Mouse (Mus musculus) forebrain, embryonic 16.5 days (tissue): ENCODE data around the gene Klhl30. TPM values are rescaled to one million over a fixed set of nuclear protein-coding genes. Genes with fewer than 3 reads are reported as not detected.

ENCODE experiments used
- ATAC-seq: fragments of 200-750 bp; cut with Nextera tagmentation; 2 replicates; pipeline ENCODE4 v1.8.0; 2017; ENCODE audit warnings: mild to moderate bottlenecking, moderate library complexity
- H3K27ac ChIP-seq: fragments of 300-500 bp; sonication (generic); 2 replicates; pipeline ENCODE4 v1.5.1; 2014; ENCODE audit warnings: low read length, control low read depth
- H3K27me3 ChIP-seq: fragments of 300-500 bp; sonication (generic); replicated peaks from 2 replicates; pipeline ENCODE4 v1.6.1; 2014; ENCODE audit warnings: low read length; ENCODE audit not compliant: control insufficient read depth, insufficient read depth
- H3K36me3 ChIP-seq: fragments of 300-500 bp; sonication (generic); 2 replicates; pipeline ENCODE4 v1.6.1; 2014; ENCODE audit not compliant: control insufficient read depth, insufficient read depth
- H3K4me1 ChIP-seq: fragments of 300-500 bp; sonication (generic); replicated peaks from 2 replicates; pipeline ENCODE4 v1.6.1; 2014; ENCODE audit warnings: low read length; ENCODE audit not compliant: control insufficient read depth, insufficient read depth
- H3K4me2 ChIP-seq: fragments of 300-500 bp; sonication (generic); 2 replicates; pipeline ENCODE4 v1.6.1; 2014; ENCODE audit warnings: mild to moderate bottlenecking, low read length, control low read depth
- H3K4me3 ChIP-seq: fragments of 300-500 bp; sonication (generic); replicated peaks from 2 replicates; pipeline ENCODE4 v1.5.1; 2014; ENCODE audit warnings: mild to moderate bottlenecking, low read length, control low read depth
- H3K9ac ChIP-seq: fragments of 300-500 bp; sonication (generic); replicated peaks from 2 replicates; pipeline ENCODE4 v1.6.1; 2014; ENCODE audit warnings: low read depth, low read length, control low read depth
- H3K9me3 ChIP-seq: fragments of 300-500 bp; sonication (generic); 2 replicates; pipeline ENCODE4 v1.6.1; 2016; ENCODE audit warnings: low read length; ENCODE audit not compliant: control insufficient read depth
- WGBS: fragments of 180-500 bp; shearing (Covaris S2); extraction: QIAGEN DNeasy Blood & Tissue Kit; methylation state at CpG from one replicate; pipeline ENCODE4 v1.1.7; 2014; 5-methylcytosine and 5-hydroxymethylcytosine counted together
- polyA plus RNA-seq: library from polyadenylated mRNA; unstranded; fragments of >200 nt; fragmentation: Nextera tagmentation; extraction: Ambion mirVana; gene quantifications from 2 replicates; pipeline ENCODE4 v1.2.1, GENCODE M21; 2015

The Klhl30 gene
- polyA plus RNA-seq: 0.15 TPM in 1 of 2 replicates, not detected in the other

DNA sequence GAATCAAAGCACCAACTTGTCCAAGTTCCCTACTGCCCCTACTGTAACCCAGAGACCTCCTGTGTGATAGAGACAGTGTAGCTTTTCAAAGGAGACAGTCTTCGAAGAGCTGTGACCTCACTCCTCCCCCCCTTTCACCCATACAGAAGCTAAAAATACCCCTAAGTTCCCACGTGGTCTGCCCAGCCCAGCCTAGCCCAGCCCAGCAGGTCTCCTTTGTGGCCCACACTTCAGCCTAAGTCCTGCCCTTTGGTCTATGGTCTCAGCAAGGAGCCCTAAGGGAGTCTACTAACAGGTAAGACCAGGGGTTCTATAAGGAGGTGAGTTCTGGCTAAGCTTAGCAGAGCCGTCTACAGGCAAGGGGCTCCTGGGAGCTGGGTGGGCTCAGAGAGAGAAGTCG, at the start of gene Klhl30:
Gene Klhl30, plus strand, starts transcription at position 176 of the 400 bp plus-strand sequence.
- Histone ChIP-seq H3K27ac (no peak within 1 kb of the TSS), H3K9ac (no peak within 1 kb of the TSS), H3K4me2 (no peak within 1 kb of the TSS), H3K4me3 (no peak within 1 kb of the TSS), H3K4me1 (no peaks in the 10 kb centered on the region), H3K27me3 (peaks cover 8% of the 10 kb centered on the region; the same call in 1 of the 2 replicates), H3K36me3 (no peaks in the 10 kb centered on the region), H3K9me3 (no peaks in the 10 kb centered on the region)
- WGBS: 59% methylated on average over 4 of the region's 4 CpGs
- no peak for ATAC-seq

DNA sequence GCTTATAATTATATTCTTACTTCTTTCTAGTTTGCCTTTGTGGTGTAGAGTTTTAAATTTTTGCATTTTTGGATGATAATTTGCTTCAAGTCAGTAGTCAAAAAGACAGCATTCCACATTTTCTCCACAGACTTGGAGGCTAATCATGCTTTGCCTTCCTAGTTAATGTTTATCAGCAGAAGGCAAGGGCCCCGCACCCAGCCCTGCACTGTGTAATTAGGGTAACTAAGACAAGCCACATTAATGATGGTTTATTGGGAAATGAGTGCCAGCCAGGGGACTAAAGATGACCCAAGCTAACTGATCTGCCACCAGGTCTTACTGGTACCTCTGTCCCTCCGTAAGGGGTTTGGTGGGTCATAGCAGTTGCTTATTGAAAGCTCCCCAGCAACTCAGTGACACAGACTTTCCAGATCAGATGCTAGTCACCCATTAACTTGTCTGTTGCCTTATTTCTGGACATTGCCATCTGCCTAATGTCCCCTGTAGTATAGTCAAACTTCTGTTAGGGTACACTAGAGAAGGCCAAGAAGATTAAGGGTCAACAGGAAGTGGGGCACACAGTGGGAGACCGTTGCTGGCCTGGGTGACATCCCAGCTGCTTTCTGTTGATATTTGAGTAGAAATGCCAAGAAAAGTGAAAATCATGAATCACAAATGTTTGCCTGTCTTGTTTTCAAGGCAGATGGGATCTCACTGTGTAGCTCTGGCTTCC, 49.5 kb upstream of the Klhl30 start:
- H3K27me3 ChIP-seq: no peaks in the 10 kb centered on the region
- WGBS: 92% methylated on average over 3 of the region's 3 CpGs

GRCm38 (mm10) chr1:91302021-91302420, 48.8 kb upstream of the Klhl30 start:
- 90% methylated on average over 3 of the region's 3 CpGs for WGBS
- Histone ChIP-seq H3K4me1 (peaks cover 10% of the 10 kb centered on the region), H3K27me3 (no peaks in the 10 kb centered on the region), H3K4me3 (no peak overlapping the region), H3K27ac (no peak overlapping the region), H3K9ac (no peak overlapping the region), H3K36me3 (0 out of 2 replicates have a peak, but pooled peaks cover 2% of the 10 kb centered on the region), H3K4me2 (no peak overlapping the region), H3K9me3 (no peaks in the 10 kb centered on the region)
- no peak for ATAC-seq

More for the DNA sequence above, 49.5 kb upstream of the Klhl30 start:
- Histone ChIP-seq H3K9me3 (no peaks in the 10 kb centered on the region), H3K4me2 (no peak overlapping the region), H3K27ac (no peak overlapping the region), H3K36me3 (0 out of 2 replicates have a peak, but pooled peaks cover 2% of the 10 kb centered on the region), H3K4me1 (peaks cover 10% of the 10 kb centered on the region), H3K4me3 (no peak overlapping the region), H3K9ac (no peak overlapping the region)
- no peak for ATAC-seq

DNA sequence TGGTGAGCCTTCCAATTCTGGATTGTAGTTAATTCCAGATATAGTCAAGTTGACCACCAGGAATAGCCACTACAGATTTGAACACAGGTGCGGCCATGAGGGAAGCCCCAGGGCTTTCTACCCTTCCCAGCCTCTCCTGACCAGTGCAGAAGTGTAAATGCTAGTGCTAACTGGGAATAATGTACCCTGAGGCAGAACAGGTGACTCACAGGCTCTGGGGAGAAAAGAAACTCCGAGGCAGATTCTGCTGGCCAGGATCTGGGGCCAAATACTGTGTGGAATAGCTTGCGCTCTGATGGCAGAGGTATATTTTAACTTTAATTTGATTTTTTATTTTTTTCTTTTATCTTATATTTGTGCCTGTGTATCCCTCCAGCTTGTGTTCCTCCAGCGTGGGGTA, 46.2 kb upstream of the Klhl30 start:
- H3K9ac ChIP-seq: no peak overlapping the region
- ATAC-seq: no peak
- no peak overlapping the region for H3K27ac ChIP-seq
- H3K27me3 ChIP-seq: no peaks in the 10 kb centered on the region
- no peak overlapping the region for H3K4me3 ChIP-seq
- H3K36me3 ChIP-seq: 0 out of 2 replicates have a peak, but pooled peaks cover 2% of the 10 kb centered on the region
- WGBS: 93% methylated on average over 4 of the region's 4 CpGs
- no peaks in the 10 kb centered on the region for H3K9me3 ChIP-seq
- H3K4me1 ChIP-seq: no peaks in the 10 kb centered on the region
- H3K4me2 ChIP-seq: no peak overlapping the region

- Histone ChIP-seq H3K4me3 (no peak overlapping the region), H3K27ac (no peak overlapping the region), H3K27me3 (no peaks in the 10 kb centered on the region), H3K9ac (no peak overlapping the region), H3K9me3 (no peaks in the 10 kb centered on the region), H3K4me2 (no peak overlapping the region), H3K36me3 (0 out of 2 replicates have a peak, but pooled peaks cover 5% of the 10 kb centered on the region), H3K4me1 (0 out of 2 replicates have a peak, but pooled peaks cover 3% of the 10 kb centered on the region)
- 93% methylated on average over 13 of the region's 13 CpGs for WGBS
- no peak for ATAC-seq
These were observed 41.3 kb upstream of the Klhl30 start for GRCm38 (mm10) chr1:91309366-91310085.

DNA sequence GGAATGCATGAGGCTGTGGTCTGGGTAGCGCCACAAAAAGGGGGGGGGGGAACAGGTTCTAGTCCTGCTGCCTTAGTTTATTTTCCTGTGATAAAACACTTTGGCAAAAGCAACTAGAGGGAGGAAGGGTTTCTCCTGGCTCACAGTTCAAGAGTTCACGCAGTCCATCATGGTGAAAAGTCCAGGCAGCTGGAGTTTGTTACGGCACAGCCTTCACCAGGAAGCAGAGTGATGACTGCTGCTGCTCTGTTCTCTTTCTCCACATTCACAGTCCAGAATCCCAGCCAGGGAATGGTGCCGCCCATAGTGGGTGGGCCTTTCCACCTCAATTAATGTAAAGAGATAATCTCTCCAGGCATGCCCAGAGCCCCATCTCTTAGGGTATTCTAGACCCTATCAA, 38.5 kb upstream of the Klhl30 start:
- H3K27me3 ChIP-seq: no peaks in the 10 kb centered on the region
- no peak for ATAC-seq
- H3K4me3 ChIP-seq: no peak overlapping the region
- H3K4me2 ChIP-seq: no peak overlapping the region
- H3K36me3 ChIP-seq: 0 out of 2 replicates have a peak, but pooled peaks cover 3% of the 10 kb centered on the region
- no peak overlapping the region for H3K27ac ChIP-seq
- WGBS: 92% methylated on average over 4 of the region's 4 CpGs
- 0 out of 2 replicates have a peak, but pooled peaks cover 3% of the 10 kb centered on the region for H3K4me1 ChIP-seq
- H3K9ac ChIP-seq: no peak overlapping the region
- H3K9me3 ChIP-seq: no peaks in the 10 kb centered on the region

- H3K9ac ChIP-seq: no peak overlapping the region
- no peak; the same call in 1 of the 2 replicates for ATAC-seq
- 0 out of 2 replicates have a peak, but pooled peaks cover 3% of the 10 kb centered on the region for H3K4me1 ChIP-seq
- H3K27ac ChIP-seq: no peak overlapping the region
- no peaks in the 10 kb centered on the region for H3K27me3 ChIP-seq
- 30% methylated on average over 5 of the region's 5 CpGs for WGBS
- 0 out of 2 replicates have a peak, but pooled peaks cover 3% of the 10 kb centered on the region for H3K36me3 ChIP-seq
- no peak overlapping the region for H3K4me2 ChIP-seq
- no peak overlapping the region for H3K4me3 ChIP-seq
- no peaks in the 10 kb centered on the region for H3K9me3 ChIP-seq
These were observed 37.6 kb upstream of the Klhl30 start for GRCm38 (mm10) chr1:91313251-91313650.

DNA sequence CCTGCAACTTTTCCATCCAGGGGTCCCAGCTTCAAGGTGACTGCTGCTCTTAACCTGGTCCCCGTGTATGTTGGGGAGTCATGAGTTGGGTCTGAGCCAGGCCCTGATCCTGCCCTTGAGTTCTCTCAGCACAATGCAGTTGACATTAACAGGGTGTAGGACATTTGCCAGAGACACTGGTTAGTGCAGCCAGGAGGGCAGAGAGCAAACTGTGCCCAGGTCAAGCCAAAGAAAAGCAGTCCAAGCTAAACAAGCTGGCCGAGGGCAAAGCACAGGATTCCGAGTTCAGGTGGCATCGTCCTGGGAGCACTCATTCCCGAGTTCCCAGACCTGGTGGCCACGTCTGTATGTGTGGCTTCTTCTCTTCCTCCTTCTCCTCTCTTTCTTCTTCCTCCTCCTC, 33.2 kb upstream of the Klhl30 start:
- H3K36me3 ChIP-seq: no peaks in the 10 kb centered on the region
- no peak for ATAC-seq
- H3K9me3 ChIP-seq: no peaks in the 10 kb centered on the region
- H3K4me1 ChIP-seq: 0 out of 2 replicates have a peak, but pooled peaks cover 3% of the 10 kb centered on the region
- no peak overlapping the region for H3K4me3 ChIP-seq
- WGBS: 89% methylated on average over 6 of the region's 6 CpGs
- H3K4me2 ChIP-seq: no peak overlapping the region
- H3K9ac ChIP-seq: no peak overlapping the region
- H3K27me3 ChIP-seq: no peaks in the 10 kb centered on the region
- no peak overlapping the region for H3K27ac ChIP-seq

DNA sequence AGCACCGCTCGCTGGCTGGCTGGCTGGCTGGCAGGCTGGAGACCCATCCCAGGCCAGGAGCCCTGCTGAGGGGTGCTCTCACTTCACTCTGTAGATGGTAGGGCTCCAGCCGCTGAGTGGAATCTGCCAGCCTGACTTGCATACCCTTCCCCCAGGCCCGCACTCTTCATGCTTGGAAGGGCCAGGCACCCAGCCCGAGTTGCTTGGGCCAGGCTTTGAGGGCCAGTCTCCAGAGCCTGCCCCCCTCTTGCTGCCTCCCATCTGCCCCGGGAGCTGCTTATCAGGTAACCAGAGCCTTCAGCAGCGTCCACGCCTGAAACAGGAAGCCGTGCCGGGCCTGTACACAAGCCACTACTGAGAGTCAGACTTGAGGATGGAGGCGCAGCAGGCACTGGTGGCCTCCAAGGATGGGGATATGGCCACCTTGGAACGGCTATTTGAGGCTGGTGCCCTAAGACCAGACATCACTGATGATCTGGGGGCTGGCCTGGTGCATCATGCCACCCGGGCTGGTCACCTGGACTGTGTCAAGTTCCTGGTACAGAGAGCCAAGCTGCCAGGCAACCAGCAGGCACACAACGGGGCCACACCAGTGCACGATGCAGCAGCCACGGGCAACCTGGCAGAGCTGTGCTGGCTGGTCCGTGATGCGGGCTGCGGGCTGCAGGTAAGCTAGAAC, 28.9 kb upstream of the Klhl30 start, which contains the start of gene Espnl:
Gene Espnl, plus strand, starts transcription at position 316 of the 679 bp plus-strand sequence.
- no peak within 1 kb of the TSS for H3K4me3 ChIP-seq
- no peaks in the 10 kb centered on the region for H3K36me3 ChIP-seq
- no peak for ATAC-seq
- no peaks in the 10 kb centered on the region for H3K27me3 ChIP-seq
- no peaks in the 10 kb centered on the region for H3K4me1 ChIP-seq
- 81% methylated on average over 19 of the region's 19 CpGs for WGBS
- H3K27ac ChIP-seq: no peak within 1 kb of the TSS
- no peak within 1 kb of the TSS for H3K9ac ChIP-seq
- no peaks in the 10 kb centered on the region for H3K9me3 ChIP-seq
- no peak within 1 kb of the TSS for H3K4me2 ChIP-seq
